27 mouse cellular contexts compared by ENCODE assay signal in genomic region chr9:95657941-95658340, GRCm38 (mm10). TPM values are rescaled to one million over a fixed set of nuclear protein-coding genes. Genes with fewer than 3 reads are reported as not detected.
DNase-seq lines count a peak whose midpoint lies in the region; ATAC-seq lines count a peak whose summit lies in the region.
"Had no signal": no experiment of that assay in that cellular context is flagged by ENCODE, and none has a peak within 500 bp of the region (broad histone marks: within the 10 kb centered on the region; RNA-seq: fewer than 3 reads in every experiment).

No protein-coding gene starts in this region.

- peak overlapping the region; percentile 15; the same call in 1 of the 2 replicates for H3K27ac ChIP-seq in brown adipose tissue, adult 24 weeks (replicated peaks; ENCODE audit: low read depth, low read length)
- no peak overlapping the region for H3K27ac ChIP-seq in intestine, embryonic 16.5 days (ENCODE audit: low read length)
- H3K27ac ChIP-seq: embryonic facial prominence, embryonic 10.5 days; hindbrain, embryonic 10.5 days; hindbrain, postnatal 0 days; kidney, embryonic 15.5 days; neural tube, embryonic 13.5 days; stomach, embryonic 15.5 days had no signal

- H3K36me3 ChIP-seq in intestine, embryonic 16.5 days (ENCODE audit: control insufficient read depth, insufficient read depth, low read length) = no peaks in the 10 kb centered on the region
- H3K36me3 ChIP-seq: embryonic facial prominence, embryonic 10.5 days; hindbrain, embryonic 10.5 days; kidney, embryonic 15.5 days; neural tube, embryonic 13.5 days; stomach, embryonic 15.5 days had no signal

- no peak overlapping the region for H3K9ac ChIP-seq in intestine, embryonic 16.5 days (ENCODE audit: low read depth, low read length)
- H3K9ac ChIP-seq: forebrain, postnatal 0 days; kidney, embryonic 15.5 days; neural tube, embryonic 13.5 days; stomach, embryonic 15.5 days had no signal

- intact Hi-C loops in gastrocnemius, postnatal 36 days (cut with DNase I) = no loop called here
- intact Hi-C loops in heart, postnatal 10 days (cut with DNase I) = no loop called here

- no peak overlapping the region for H3K4me3 ChIP-seq in brown adipose tissue, adult 24 weeks (ENCODE audit: insufficient read depth, low read depth, low read length)
- no peak overlapping the region for H3K4me3 ChIP-seq in intestine, embryonic 16.5 days (ENCODE audit: low read length)
- H3K4me3 ChIP-seq: embryonic facial prominence, embryonic 10.5 days; hindbrain, embryonic 10.5 days; kidney, embryonic 15.5 days; neural tube, embryonic 13.5 days; stomach, embryonic 15.5 days had no signal

- 0 out of 2 replicates have a peak, but pooled peaks cover 3% of the 10 kb centered on the region for H3K4me1 ChIP-seq in brown adipose tissue, adult 24 weeks (ENCODE audit: control insufficient read depth, insufficient read depth, insufficient read length, low read length)
- no peaks in the 10 kb centered on the region for H3K4me1 ChIP-seq in intestine, embryonic 16.5 days (ENCODE audit: control insufficient read depth, insufficient read depth, low read length)
- H3K4me1 ChIP-seq: kidney, embryonic 15.5 days; neural tube, embryonic 13.5 days; stomach, embryonic 15.5 days had no signal

- H3K9me3 ChIP-seq in intestine, embryonic 16.5 days (ENCODE audit: control insufficient read depth, low read length) = no peaks in the 10 kb centered on the region
- H3K9me3 ChIP-seq: embryonic facial prominence, embryonic 10.5 days; hindbrain, embryonic 10.5 days; kidney, embryonic 15.5 days; neural tube, embryonic 13.5 days; stomach, embryonic 15.5 days had no signal

- 86% methylated on average over 2 of the region's 2 CpGs for WGBS in intestine, embryonic 16.5 days

- no peak overlapping the region for H3K4me2 ChIP-seq in intestine, embryonic 16.5 days (ENCODE audit: low read depth, low read length)
- H3K4me2 ChIP-seq: kidney, embryonic 15.5 days; neural tube, embryonic 13.5 days; stomach, embryonic 15.5 days had no signal

- DNase-seq in gastrocnemius, adult 18-20 months (ENCODE audit: low spot score) = peak; percentile 48
- DNase-seq in gastrocnemius, postnatal 36 days = no peak
- DNase-seq in lung, adult 18-20 months = peak; percentile 13 to 30
- no peak for DNase-seq in lung, postnatal 25 days (ENCODE audit: low spot score)
- peak; percentile 76 to 79 for DNase-seq in heart, postnatal 10 days
- no peak for DNase-seq in cerebellum, adult 9-11 months
- DNase-seq: adrenal gland, postnatal 14 days; cerebellum, adult 11 months; cerebellum, postnatal 10 days; forebrain, postnatal 0 days; kidney, postnatal 36 days; layer of hippocampus, postnatal 36 days; lung, postnatal 4 days; midbrain, embryonic 14.5 days; right cerebral cortex, postnatal 4 days; thymus, postnatal 36 days had no signal

- no peak for ATAC-seq in intestine, embryonic 16.5 days
- ATAC-seq: CD4-positive, CD25-positive, alpha-beta regulatory T cell, adult 4 months; forebrain, postnatal 0 days; hindbrain, postnatal 0 days; intestine, postnatal 0 days had no signal

- H3K27me3 ChIP-seq in intestine, embryonic 16.5 days (replicated peaks; ENCODE audit: control insufficient read depth, insufficient read depth, low read length) = no peaks in the 10 kb centered on the region
- H3K27me3 ChIP-seq: kidney, embryonic 15.5 days; neural tube, embryonic 13.5 days; stomach, embryonic 15.5 days had no signal

RNA-seq across cellular contexts. Expression of gene Pcolce2, which starts 20.5 kb away (rescaled TPM):
- 10 to 100 TPM in 1 of 2 experiments, 1 to 10 TPM in 1; 7.6 to 10.6 TPM for total RNA-seq in gastrocnemius, adult 18-20 months (2021)
- total RNA-seq in gastrocnemius, postnatal 36 days (2021) = 1 to 10 TPM; 3.8 to 8.5 TPM
- 4.9 and 12.2 TPM in 2 replicates for polyA plus RNA-seq in brown adipose tissue, adult 24 weeks (2012; ENCODE audit: insufficient read depth, insufficient read length, missing spikeins)
- 10 to 100 TPM; 27.3 to 29.3 TPM for total RNA-seq in heart, postnatal 10 days (2021)
- 0.40 and 0.89 TPM in 2 replicates for polyA plus RNA-seq in intestine, embryonic 16.5 days (2015; fragmentation: Nextera tagmentation; extraction: Ambion mirVana)
- total RNA-seq: megakaryocyte-erythroid progenitor cell, adult 5-6 weeks had no signal

Comparison
In these comparisons a context has a peak if more than half of its experiments do, and no peak if none do; other contexts are left out.
1. DNase-seq: peak in gastrocnemius, adult 18-20 months (single experiment), lung, adult 18-20 months (2 of 2) and heart, postnatal 10 days (2 of 2); none in gastrocnemius, postnatal 36 days (0 of 2), lung, postnatal 25 days (single experiment) and cerebellum, adult 9-11 months (single experiment).